Mouse (Mus musculus) neutrophil, adult 65 days (primary cell): Measurements from ENCODE around the gene Lrrc34. TPM values are rescaled to one million over a fixed set of nuclear protein-coding genes. Genes with fewer than 3 reads are reported as not detected.

ENCODE experiments used
- total RNA-seq: library from RNA; stranded (reverse); gene quantifications from 2 replicates; pipeline ENCODE4 v1.2.4, GENCODE M21; 2023

The Lrrc34 gene
- not detected in 2 replicates for total RNA-seq

DNA sequence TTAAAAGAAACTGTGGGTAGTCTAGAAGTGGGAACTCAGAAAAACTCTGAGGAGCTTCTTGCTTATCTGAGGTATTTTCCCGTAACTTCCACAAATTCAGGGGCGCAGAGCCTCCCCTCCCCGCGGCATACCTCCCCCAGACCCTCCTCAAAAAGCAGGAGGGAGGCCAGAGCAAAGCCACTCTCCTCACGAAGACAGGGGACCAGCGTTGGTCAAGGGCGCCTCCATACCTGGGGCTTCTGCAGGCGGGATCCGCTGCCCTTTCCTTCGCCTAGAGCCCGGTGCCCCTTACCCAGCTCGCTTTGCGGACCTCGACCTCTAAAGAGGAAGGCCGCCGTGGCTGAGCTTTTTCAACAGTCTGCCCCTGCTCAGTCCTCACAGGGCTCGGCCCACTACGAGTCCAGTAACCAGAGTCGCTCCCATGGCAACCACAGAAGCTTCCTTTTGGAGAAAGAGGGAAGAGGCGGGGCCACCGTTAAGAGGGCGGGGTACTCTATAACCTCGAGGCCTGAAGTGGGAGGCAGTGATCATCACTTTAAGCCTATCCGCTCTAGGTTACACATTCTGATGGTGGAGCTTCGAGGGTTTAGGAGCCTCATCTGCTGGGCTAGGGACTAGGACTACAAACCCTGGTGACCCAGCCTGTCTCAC lies at the start of gene Lrrc34:
TSS of gene Lrrc34 (minus strand) at position 430 of the 651 bp plus-strand sequence.

GRCm38 (mm10) chr3:30644207-30644606 lies 3.5 kb downstream of the Lrrc34 start, which contains the start of gene Lrriq4:
TSS of gene Lrriq4 (plus strand) at chr3:30644507.

GRCm38 (mm10) chr3:30602065-30602739 lies 45.5 kb downstream of the Lrrc34 start, which contains the start of gene Mynn:
TSS of gene Mynn (plus strand) at chr3:30602065.

GRCm38 (mm10) chr3:30599711-30600545 lies 47.7 kb downstream of the Lrrc34 start, which contains the start of gene Actrt3:
TSS of gene Actrt3 (minus strand) at chr3:30599939.

Other genes starting within 250 kb of the Lrrc34 start
- gene Mecom, start 99.9 kb downstream of the Lrrc34 start, total RNA-seq = not detected in 2 replicates
- gene Actrt3, start 47.9 kb downstream of the Lrrc34 start, total RNA-seq = not detected in 2 replicates
- 52.9 and 63.8 TPM in 2 replicates for gene Mynn, start 45.8 kb downstream of the Lrrc34 start, total RNA-seq
- gene Lrriq4, start 3.4 kb downstream of the Lrrc34 start, total RNA-seq = not detected in 2 replicates
- not detected in 2 replicates for gene Lrrc31, start 52.0 kb upstream of the Lrrc34 start, total RNA-seq
- gene Samd7, start 98.4 kb upstream of the Lrrc34 start, total RNA-seq = not detected in 2 replicates
- 57.9 and 61.0 TPM in 2 replicates for gene Sec62, start 145.0 kb upstream of the Lrrc34 start, total RNA-seq
- 24.9 and 25.3 TPM in 2 replicates for gene Gpr160, start 208.1 kb upstream of the Lrrc34 start, total RNA-seq